Mouse (Mus musculus) lung, adult 2 months (tissue): ENCODE results near the gene Lancl1.

Source experiments
- CTCF ChIP-seq: fragments of 200-500 bp; IDR thresholded peaks from 2 replicates; pipeline ENCODE4 v1.5.1; 2011; ENCODE audit warnings: mild to moderate bottlenecking, low read length, control low read depth; ENCODE audit not compliant: insufficient read depth
- POLR2A ChIP-seq: fragments of 200-500 bp; IDR thresholded peaks from 2 replicates; pipeline ENCODE4 v1.6.1; 2011; ENCODE audit warnings: low read depth, mild to moderate bottlenecking, control low read depth, low read length, borderline replicate concordance; ENCODE audit errors: extremely low read depth

DNA sequence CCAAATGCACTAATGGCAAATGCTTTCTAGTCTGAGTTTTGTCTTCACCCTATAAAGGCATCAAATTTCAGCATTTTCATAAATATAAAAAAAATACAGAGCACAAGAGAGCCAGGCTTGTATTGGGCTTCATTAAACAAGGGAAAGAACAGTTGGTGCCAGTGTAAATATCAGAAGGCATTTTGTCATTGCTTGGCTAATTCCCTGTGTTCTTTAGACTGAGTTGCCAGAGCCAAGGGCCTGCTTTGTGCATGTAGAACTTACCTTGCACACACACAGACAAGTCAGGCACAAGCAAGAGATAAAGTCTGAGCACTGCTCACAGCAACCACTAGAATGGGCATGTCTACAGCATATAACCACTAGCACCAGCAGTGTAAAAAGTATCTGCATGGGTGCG is 40.1 kb downstream of the Lancl1 start:
- TF ChIP-seq CTCF = no peak
- TF ChIP-seq POLR2A = no peak
